Mouse (Mus musculus): ENCODE data around the gene Gad2. TPM values are rescaled to one million over a fixed set of nuclear protein-coding genes. Genes with fewer than 3 reads are reported as not detected.

Gene Gad2
- polyA plus RNA-seq, 1 experiment: 0.25 TPM

GRCm38 (mm10) chr2:22620030-22620429 is 2.0 kb upstream of the Gad2 start:
- 6% methylated on average over 6 of the region's 6 CpGs for WGBS
- Histone ChIP-seq H3K27ac (ENCODE audit: control insufficient read depth, insufficient read depth, low read depth, low read length, poor library complexity) (no peak overlapping the region), H3K4me3 (replicated peaks; ENCODE audit: control insufficient read depth, low read depth, low read length) (no peak overlapping the region), H3K4me1 (ENCODE audit: control insufficient read depth, insufficient read depth, low read length) (no peaks in the 10 kb centered on the region)
- no peak for TF ChIP-seq CTCF (IDR thresholded peaks at IDR 0.05; ENCODE audit: control insufficient read depth, insufficient read depth, low read length)
- TF ChIP-seq POLR2A (IDR thresholded peaks at IDR 0.05; ENCODE audit: borderline replicate concordance, control insufficient read depth, low read depth, low read length): no peak

- Histone ChIP-seq H3K4me3 (replicated peaks; ENCODE audit: control insufficient read depth, low read depth, low read length) (no peak overlapping the region), H3K4me1 (ENCODE audit: control insufficient read depth, insufficient read depth, low read length) (no peaks in the 10 kb centered on the region), H3K27ac (ENCODE audit: control insufficient read depth, insufficient read depth, low read depth, low read length, poor library complexity) (no peak overlapping the region)
- 24% methylated on average over 7 of the region's 7 CpGs for WGBS
- TF ChIP-seq POLR2A (IDR thresholded peaks at IDR 0.05; ENCODE audit: borderline replicate concordance, control insufficient read depth, low read depth, low read length) (no peak), CTCF (IDR thresholded peaks at IDR 0.05; ENCODE audit: control insufficient read depth, insufficient read depth, low read length) (no peak)
Observed at GRCm38 (mm10) chr2:22620534-22620933, 1.5 kb upstream of the Gad2 start.

- H3K27ac ChIP-seq (ENCODE audit: control insufficient read depth, insufficient read depth, low read depth, low read length, poor library complexity): no peak overlapping the region
- no peak for TF ChIP-seq CTCF (IDR thresholded peaks at IDR 0.05; ENCODE audit: control insufficient read depth, insufficient read depth, low read length)
- TF ChIP-seq POLR2A (IDR thresholded peaks at IDR 0.05; ENCODE audit: borderline replicate concordance, control insufficient read depth, low read depth, low read length): no peak
- H3K4me1 ChIP-seq (ENCODE audit: control insufficient read depth, insufficient read depth, low read length): no peaks in the 10 kb centered on the region
- WGBS: 4% methylated on average over 20 of the region's 20 CpGs
- H3K4me3 ChIP-seq (replicated peaks; ENCODE audit: control insufficient read depth, low read depth, low read length): no peak overlapping the region
Observed at GRCm38 (mm10) chr2:22620978-22621827, 802 bp upstream of the Gad2 start.

GRCm38 (mm10) chr2:22623111-22624070 is 1.4 kb downstream of the Gad2 start:
- Histone ChIP-seq H3K4me1 (ENCODE audit: control insufficient read depth, insufficient read depth, low read length) (no peaks in the 10 kb centered on the region), H3K4me3 (replicated peaks; ENCODE audit: control insufficient read depth, low read depth, low read length) (no peak overlapping the region), H3K27ac (ENCODE audit: control insufficient read depth, insufficient read depth, low read depth, low read length, poor library complexity) (no peak overlapping the region)
- TF ChIP-seq POLR2A (IDR thresholded peaks at IDR 0.05; ENCODE audit: borderline replicate concordance, control insufficient read depth, low read depth, low read length) (no peak), CTCF (IDR thresholded peaks at IDR 0.05; ENCODE audit: control insufficient read depth, insufficient read depth, low read length) (no peak)
- 4% methylated on average over 60 of the region's 60 CpGs for WGBS

- no peak for TF ChIP-seq POLR2A (IDR thresholded peaks at IDR 0.05; ENCODE audit: borderline replicate concordance, control insufficient read depth, low read depth, low read length)
- TF ChIP-seq CTCF (IDR thresholded peaks at IDR 0.05; ENCODE audit: control insufficient read depth, insufficient read depth, low read length): no peak
- whole genome bisulfite sequencing: 10% methylated on average over 27 of the region's 27 CpGs
Observed at GRCm38 (mm10) chr2:22624188-22624975, 2.4 kb downstream of the Gad2 start.

GRCm38 (mm10) chr2:22625096-22625960 is 3.3 kb downstream of the Gad2 start:
- TF ChIP-seq CTCF (IDR thresholded peaks at IDR 0.05; ENCODE audit: control insufficient read depth, insufficient read depth, low read length): no peak
- TF ChIP-seq POLR2A (IDR thresholded peaks at IDR 0.05; ENCODE audit: borderline replicate concordance, control insufficient read depth, low read depth, low read length): no peak
- no peak overlapping the region for H3K4me3 ChIP-seq (replicated peaks; ENCODE audit: control insufficient read depth, low read depth, low read length)
- WGBS: 14% methylated on average over 16 of the region's 16 CpGs
- H3K4me1 ChIP-seq (ENCODE audit: control insufficient read depth, insufficient read depth, low read length): no peaks in the 10 kb centered on the region
- H3K27ac ChIP-seq (ENCODE audit: control insufficient read depth, insufficient read depth, low read depth, low read length, poor library complexity): no peak overlapping the region

More at GRCm38 (mm10) chr2:22624188-22624975, 2.4 kb downstream of the Gad2 start:
- Histone ChIP-seq H3K4me3 (replicated peaks; ENCODE audit: control insufficient read depth, low read depth, low read length) (no peak overlapping the region), H3K4me1 (ENCODE audit: control insufficient read depth, insufficient read depth, low read length) (no peaks in the 10 kb centered on the region), H3K27ac (ENCODE audit: control insufficient read depth, insufficient read depth, low read depth, low read length, poor library complexity) (no peak overlapping the region)

- TF ChIP-seq POLR2A (IDR thresholded peaks at IDR 0.05; ENCODE audit: borderline replicate concordance, control insufficient read depth, low read depth, low read length) (no peak), CTCF (IDR thresholded peaks at IDR 0.05; ENCODE audit: control insufficient read depth, insufficient read depth, low read length) (no peak)
Observed at GRCm38 (mm10) chr2:22627147-22627666, 5.2 kb downstream of the Gad2 start.

More at GRCm38 (mm10) chr2:22627147-22627666, 5.2 kb downstream of the Gad2 start:
- H3K27ac ChIP-seq (ENCODE audit: control insufficient read depth, insufficient read depth, low read depth, low read length, poor library complexity): no peak overlapping the region
- H3K4me3 ChIP-seq (replicated peaks; ENCODE audit: control insufficient read depth, low read depth, low read length): no peak overlapping the region
- no peaks in the 10 kb centered on the region for H3K4me1 ChIP-seq (ENCODE audit: control insufficient read depth, insufficient read depth, low read length)
- 37% methylated on average over 3 of the region's 3 CpGs for WGBS
